Mouse (Mus musculus): ENCODE results near the gene 1110008P14Rik.

- TF ChIP-seq MYOG (IDR thresholded peaks at IDR 0.05; ENCODE audit: control insufficient read depth, extremely low read depth, insufficient read length) = no peak
- no peak for TF ChIP-seq CTCF (IDR thresholded peaks at IDR 0.05; ENCODE audit: control insufficient read depth, insufficient read depth, insufficient read length)
- no peak for TF ChIP-seq MAX (IDR thresholded peaks at IDR 0.05)
- no peak for TF ChIP-seq CEBPB (IDR thresholded peaks at IDR 0.05; ENCODE audit: low read depth)
- TF ChIP-seq MYOD1 (IDR thresholded peaks at IDR 0.05; ENCODE audit: control insufficient read depth, insufficient read length, low read depth) = no peak
- no peak for TF ChIP-seq USF1 (IDR thresholded peaks at IDR 0.05; ENCODE audit: low read depth)
Measured at GRCm38 (mm10) chr2:32420647-32421046, 38.9 kb upstream of the 1110008P14Rik start.
